Mouse (Mus musculus) T-helper 2 cell (primary cell): ENCODE data around the gene Gabra2.

Source experiments
- in situ Hi-C: fragments of 300-600 bp; cut with MboI, MseI; formaldehyde crosslinking; loops from one replicate; pipeline ENCODE4 v1.15.1; 2025; ENCODE audit warnings: high pct_unique_total_duplicates

The Gabra2 gene

GRCm38 (mm10) chr5:71095725-71096607, at the start of gene Gabra2:
TSS of gene Gabra2 (minus strand) at chr5:71095849.
- in situ Hi-C loops, result no loop called here

- in situ Hi-C loops, result no loop called here
Observed at GRCm38 (mm10) chr5:71136691-71137090, 41.0 kb upstream of the Gabra2 start.

- in situ Hi-C loops, result no loop called here
Observed at GRCm38 (mm10) chr5:71135840-71136239, 40.2 kb upstream of the Gabra2 start.

DNA sequence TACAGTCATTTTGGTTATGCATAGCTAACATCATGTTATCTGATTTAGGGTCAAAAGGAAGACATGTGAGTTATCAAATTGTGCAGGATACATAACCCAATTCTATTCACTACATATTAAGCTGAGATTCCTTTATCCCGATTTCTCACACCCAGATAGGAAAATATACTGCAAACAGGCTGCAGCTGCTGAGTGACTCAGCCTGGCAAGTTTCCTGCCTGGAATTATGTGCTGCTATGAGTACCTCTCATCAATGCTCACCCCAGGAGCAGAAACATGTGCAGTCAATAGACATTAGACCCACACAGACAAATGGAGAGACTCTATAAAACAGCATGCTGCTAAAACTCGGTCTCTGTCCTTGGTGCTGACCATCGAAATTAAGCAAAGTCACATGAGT, 32.1 kb upstream of the Gabra2 start:
- in situ Hi-C loops, result no loop called here

GRCm38 (mm10) chr5:71115216-71115615, 19.6 kb upstream of the Gabra2 start:
- in situ Hi-C loops, result no loop called here

DNA sequence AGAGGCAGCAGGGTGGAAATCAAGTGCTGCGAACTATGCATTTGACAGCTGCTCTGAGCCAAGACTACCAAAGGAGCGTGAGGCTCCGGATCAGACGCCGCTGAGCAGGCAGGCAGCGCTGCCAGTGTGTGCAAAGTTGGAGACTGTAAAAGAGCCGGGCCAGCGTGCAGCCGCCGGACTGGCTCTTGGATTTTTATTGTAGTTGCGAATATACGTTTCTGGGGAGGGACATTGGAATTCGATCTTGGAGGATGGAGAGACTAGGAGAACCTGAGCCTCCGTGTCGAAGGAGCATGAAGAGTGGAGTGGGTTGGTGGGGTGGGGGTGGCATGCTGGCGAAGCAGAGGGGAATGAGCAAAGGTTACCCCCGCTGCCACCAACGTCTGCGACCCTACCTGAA, 469 bp downstream of the Gabra2 start:
- in situ Hi-C loops, result no loop called here

GRCm38 (mm10) chr5:71094776-71095175, 873 bp downstream of the Gabra2 start:
- in situ Hi-C loops, result no loop called here

GRCm38 (mm10) chr5:71093807-71094206, 1.8 kb downstream of the Gabra2 start:
- in situ Hi-C loops, result no loop called here

DNA sequence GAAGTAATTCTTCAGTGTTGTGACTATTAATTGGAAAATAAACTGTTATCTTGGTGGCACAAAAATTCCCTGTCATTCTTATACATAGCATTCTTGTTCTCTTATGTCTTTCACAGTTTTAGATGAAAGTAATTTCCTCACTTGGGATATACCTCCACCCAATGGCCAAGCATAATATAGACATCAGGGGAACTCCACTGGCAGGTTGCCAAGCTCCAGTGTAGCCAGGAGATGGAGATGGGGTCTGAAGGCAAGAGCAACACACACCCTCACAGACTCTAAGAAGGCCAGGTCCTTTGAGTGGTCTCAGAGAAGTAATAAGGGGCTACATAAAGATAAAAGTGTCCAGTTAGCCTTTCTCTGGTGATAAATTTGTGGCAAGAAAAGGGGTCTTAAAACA, 3.2 kb downstream of the Gabra2 start:
- in situ Hi-C loops, result no loop called here

GRCm38 (mm10) chr5:71091926-71092325, 3.7 kb downstream of the Gabra2 start:
- in situ Hi-C loops, result no loop called here

DNA sequence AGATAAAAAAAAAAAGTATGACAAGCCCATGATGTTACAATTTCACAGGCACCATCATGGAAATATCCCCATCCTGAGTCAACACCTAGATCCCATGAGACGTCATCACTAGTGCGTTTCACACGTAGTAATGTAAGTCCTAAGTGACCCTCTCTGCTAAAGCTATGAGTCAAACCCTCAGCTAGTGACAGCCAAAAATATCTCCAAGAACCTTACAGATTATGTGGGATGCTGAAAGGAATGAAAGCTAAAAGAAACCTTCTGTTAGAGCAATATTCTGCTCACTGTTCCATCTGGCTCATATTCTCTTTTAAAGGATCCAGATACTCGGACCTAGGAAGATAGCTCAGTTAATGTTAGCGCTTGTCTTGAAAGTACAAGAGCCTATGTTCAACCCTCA, 16.8 kb downstream of the Gabra2 start:
- in situ Hi-C loops, result no loop called here

GRCm38 (mm10) chr5:71061696-71062095, 34.0 kb downstream of the Gabra2 start:
- in situ Hi-C loops, result no loop called here

DNA sequence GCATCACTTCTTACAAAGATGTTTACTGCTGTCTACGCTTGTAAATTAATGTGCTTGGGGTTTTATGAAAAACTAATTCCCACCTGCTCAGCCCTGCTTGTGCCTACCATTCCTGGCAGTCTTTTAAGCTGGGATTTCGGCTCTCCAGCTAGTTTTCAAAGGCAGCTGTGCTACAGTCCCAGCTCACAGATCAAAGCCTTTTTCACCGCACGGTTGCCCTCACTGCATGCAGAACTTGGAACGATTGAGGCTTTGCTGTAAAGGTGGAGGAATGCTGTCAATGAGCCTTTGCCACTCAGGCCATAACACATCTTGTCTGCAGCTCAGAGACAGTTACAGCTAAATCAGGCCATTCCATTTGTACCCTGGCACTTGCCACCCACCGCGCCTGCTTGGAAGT, 37.6 kb downstream of the Gabra2 start:
- in situ Hi-C loops, result no loop called here

DNA sequence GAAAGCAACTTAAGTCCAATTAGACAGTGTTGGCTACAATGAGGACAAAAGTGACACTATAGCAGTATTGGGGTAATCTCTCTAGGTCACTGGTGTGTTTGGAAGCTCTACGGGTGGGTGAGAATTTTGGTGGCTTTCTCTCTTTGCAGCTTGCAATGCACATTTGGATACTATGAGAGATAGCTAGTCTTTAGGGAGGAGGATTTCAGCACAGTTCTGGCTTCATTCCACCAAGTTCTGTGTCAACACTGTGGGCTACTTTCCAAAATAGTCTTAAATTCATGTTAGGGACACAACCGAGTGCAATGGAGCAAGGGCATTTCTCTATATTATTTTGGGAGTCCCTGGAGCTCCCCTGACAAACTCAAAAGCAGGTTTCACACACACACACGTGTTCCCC, 58.3 kb downstream of the Gabra2 start:
- in situ Hi-C loops, result loop anchor here (10.0 kb wide), 1 partner anchor 953 kb away; no protein-coding TSS in a partner anchor

DNA sequence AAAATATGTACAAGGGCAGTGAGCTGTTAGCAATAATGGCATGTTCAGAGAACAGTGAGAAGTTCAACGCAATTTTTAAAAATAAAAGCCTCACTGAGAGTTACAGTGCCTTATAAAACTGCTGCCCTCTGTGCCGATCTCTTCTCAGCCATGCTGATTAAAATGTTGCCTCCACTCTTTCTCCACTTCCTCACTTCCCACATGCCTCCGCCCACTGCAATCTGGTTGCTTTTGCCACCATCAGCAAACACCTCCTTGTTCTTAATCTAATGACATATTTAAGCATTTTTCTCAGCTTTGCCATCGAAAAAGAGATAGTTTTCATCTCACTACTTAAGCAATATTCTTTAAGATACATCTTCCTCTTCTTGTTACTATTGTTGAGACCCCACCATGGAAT, 69.7 kb downstream of the Gabra2 start:
- in situ Hi-C loops, result no loop called here

DNA sequence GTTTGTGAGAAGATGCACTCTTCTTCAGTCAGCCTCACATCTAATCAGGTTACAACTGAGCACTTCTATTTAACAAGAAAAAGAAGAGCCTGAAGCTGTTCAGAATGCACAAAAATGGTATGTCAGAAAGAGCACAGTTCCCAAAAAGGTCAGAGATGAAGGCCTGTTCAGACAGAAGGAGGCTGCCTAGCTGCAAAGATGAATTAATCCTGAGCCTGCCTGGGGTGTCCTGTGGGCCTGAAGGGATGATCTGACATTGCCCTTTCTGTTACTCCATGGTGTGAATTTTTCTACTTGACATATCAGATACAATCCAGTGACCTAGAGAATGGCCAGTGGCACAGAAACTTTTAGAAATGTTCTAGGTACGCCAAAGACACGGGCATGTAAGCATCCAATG, 83.9 kb downstream of the Gabra2 start:
- in situ Hi-C loops, result no loop called here

DNA sequence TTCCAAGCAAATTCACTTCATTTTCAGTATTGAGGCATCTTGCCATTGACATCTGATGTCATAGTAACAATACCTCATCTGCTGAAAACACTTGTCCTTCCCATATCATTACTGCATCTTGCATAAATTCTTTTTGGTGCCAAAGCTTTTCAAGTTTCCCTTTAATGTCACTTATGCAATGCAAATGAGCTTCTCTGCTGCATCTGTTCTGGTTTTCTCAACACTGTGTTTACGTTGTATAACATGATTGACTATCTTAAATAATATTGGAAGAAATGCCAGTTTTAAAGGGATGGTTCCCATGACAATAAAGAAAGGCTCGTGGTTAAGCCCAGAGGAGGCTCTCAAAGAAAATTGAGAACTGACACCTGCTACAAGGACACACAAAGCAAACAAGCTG, 84.4 kb downstream of the Gabra2 start:
- in situ Hi-C loops, result no loop called here

DNA sequence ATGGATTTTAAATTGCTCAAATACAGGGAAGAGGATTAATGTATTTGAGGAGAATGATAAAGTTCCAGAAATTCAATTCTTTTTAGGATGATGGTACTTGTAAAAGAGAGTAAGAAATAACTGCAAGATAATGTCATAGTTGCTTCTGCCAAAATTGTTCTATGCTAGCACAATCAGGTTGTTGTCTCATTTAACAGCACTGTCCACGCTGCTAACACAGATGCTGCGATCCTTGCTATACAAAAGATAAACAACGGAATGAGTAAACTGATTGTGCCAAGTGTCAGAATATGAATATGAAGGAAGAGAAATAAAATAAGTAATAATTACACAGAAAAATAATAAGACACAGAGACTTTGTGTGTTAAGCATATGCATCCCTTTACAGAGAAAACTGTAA, 84.9 kb downstream of the Gabra2 start:
- in situ Hi-C loops, result no loop called here

DNA sequence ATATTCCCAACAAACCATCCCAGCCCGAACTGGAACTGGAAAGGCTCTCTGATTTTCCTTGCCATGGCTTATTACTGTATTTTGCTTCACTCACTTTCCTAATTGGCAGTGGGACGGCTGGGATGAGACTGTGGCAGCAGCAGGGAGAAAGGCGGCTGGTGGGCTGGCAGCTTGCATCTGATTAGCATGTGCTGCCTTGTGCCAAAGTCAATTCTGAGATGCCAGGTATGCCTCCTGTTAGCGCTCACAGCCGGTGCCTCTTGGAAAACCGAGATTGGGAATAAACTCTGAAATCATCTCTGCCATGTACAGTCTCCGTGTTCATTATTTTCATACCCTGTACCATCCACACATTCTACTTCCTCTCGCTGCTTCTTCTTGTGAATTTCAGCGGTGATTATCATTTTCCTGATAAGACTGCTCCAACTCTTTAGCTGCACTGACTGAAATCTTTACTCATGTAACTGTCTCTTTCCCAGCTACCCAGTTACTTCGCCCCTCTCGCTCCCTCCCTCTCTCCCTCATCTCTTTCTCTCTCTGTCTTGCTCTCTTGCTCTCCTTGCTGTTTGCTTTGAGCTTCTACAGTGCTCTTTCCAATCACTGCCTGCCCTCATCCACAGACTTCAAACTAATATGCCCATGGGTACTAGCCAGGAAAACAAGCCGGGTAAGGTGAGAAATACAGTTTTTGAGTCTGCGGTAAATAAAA, 99.9 kb downstream of the Gabra2 start:
- in situ Hi-C loops, result no loop called here

DNA sequence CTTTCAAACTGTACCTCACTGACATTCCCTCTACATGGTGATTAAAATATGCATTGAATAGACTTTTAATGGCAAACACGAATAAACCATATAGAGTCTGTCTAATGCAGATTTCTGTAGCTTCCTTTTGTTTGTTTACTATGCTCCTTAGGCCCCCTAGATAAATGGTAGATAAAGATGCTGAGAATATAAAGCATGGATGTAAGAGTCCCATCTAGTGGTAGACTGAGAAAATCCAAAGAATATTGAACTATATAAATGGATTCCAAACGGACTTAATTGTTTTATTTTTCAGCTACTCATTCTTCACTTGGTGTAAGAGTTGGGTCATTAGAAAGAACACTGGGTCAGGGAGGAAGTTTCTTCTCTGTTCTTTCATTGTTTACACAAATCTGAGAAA, 102.4 kb downstream of the Gabra2 start:
- in situ Hi-C loops, result no loop called here

- in situ Hi-C loops, result no loop called here
Observed at GRCm38 (mm10) chr5:70990891-70991290, 104.8 kb downstream of the Gabra2 start.
